In genomic region chr6:122801301-122801800, GRCm38 (mm10) we compare ENCODE assay signal across 8 mouse cellular contexts. TPM values are rescaled to one million over a fixed set of nuclear protein-coding genes. Genes with fewer than 3 reads are reported as not detected.
A peak's percentile ranks its signal among the peaks of the same experiment; 100 is the strongest.
DNase-seq lines count a peak whose midpoint lies in the region; ATAC-seq lines count a peak whose summit lies in the region.

TSS of gene Slc2a3 (minus strand) at chr6:122801640.

- H3K36me3 ChIP-seq in hindbrain, embryonic 15.5 days: no peaks in the 10 kb centered on the region
- H3K36me3 ChIP-seq in macrophage (ENCODE audit: inconsistent target): no peaks in the 10 kb centered on the region

- no peaks in the 10 kb centered on the region for H3K9me3 ChIP-seq in hindbrain, embryonic 15.5 days

- under 1% methylated on average over 42 of the region's 46 CpGs for WGBS in hindbrain, embryonic 15.5 days
- 1% methylated on average over 46 of the region's 46 CpGs for whole genome bisulfite sequencing in macrophage (ENCODE audit: missing documents)

- no peaks in the 10 kb centered on the region for H3K79me2 ChIP-seq in macrophage (ENCODE audit: inconsistent target)

- peak; percentile 79 for ATAC-seq in cerebellum, adult (ENCODE audit: insufficient number of reproducible peaks, low FRiP score, low TSS enrichment)
- ATAC-seq in hindbrain, embryonic 15.5 days (ENCODE audit: low FRiP score, low read depth): peak; percentile 77

- DNase-seq in cerebellum, postnatal 14 days: no peak
- peak; percentile 69 to 70 for DNase-seq in cerebellum, postnatal 36 days
- peak; percentile 60 for DNase-seq in gastrocnemius, adult 18-20 months (ENCODE audit: low spot score)
- peak; percentile 46 to 54 for DNase-seq in left cerebral cortex, adult 8-10 months (ENCODE audit: low spot score in 2 of 2)
- peak; percentile 55 for DNase-seq in right cerebral cortex, postnatal 4 days

- peak within 1 kb of the TSS; percentile 84 for H3K27ac ChIP-seq in hindbrain, embryonic 15.5 days (replicated peaks)
- H3K27ac ChIP-seq in macrophage: peak within 1 kb of the TSS; percentile 66

- peak within 1 kb of the TSS; percentile 81 for H3K9ac ChIP-seq in hindbrain, embryonic 15.5 days

- H3K4me1 ChIP-seq in hindbrain, embryonic 15.5 days (replicated peaks): peaks cover 11% of the 10 kb centered on the region

- peak within 1 kb of the TSS; percentile 71 for H3K4me3 ChIP-seq in hindbrain, embryonic 15.5 days
- H3K4me3 ChIP-seq in macrophage (ENCODE audit: inconsistent target): peak within 1 kb of the TSS; percentile 40

- H3K27me3 ChIP-seq in hindbrain, embryonic 15.5 days: peaks cover 12% of the 10 kb centered on the region

- peak within 1 kb of the TSS; percentile 92 for H3K4me2 ChIP-seq in hindbrain, embryonic 15.5 days

RNA-seq across cellular contexts. Expression of gene Slc2a3, which starts in this region (rescaled TPM):
- 1 to 10 TPM; 5.0 to 7.1 TPM for total RNA-seq in gastrocnemius, adult 18-20 months (2021)
- 43.4 and 44.5 TPM in 2 replicates for polyA plus RNA-seq in hindbrain, embryonic 15.5 days (2015; fragmentation: Nextera tagmentation; extraction: Ambion mirVana)
- 100 to 1,000 TPM in 3 of 4 experiments, 10 to 100 TPM in 1; 95.5 to 112 (median 107) TPM for total RNA-seq in left cerebral cortex, adult 8-10 months (2022)
- 1 to 10 TPM in 21 of 26 experiments, under 1 TPM in 5; 0.51 to 9.7 (median 4.3) TPM for total RNA-seq in macrophage (2018; cell fraction: chromatin; rRNA removed)
- total RNA-seq in macrophage (2018; cell fraction: cytosol; rRNA removed): 1 to 10 TPM; 2.2 to 7.4 (median 4.6) TPM
- 10 to 100 TPM in 2 of 26 experiments, 1 to 10 TPM in 24; 1.3 to 10.6 (median 3.9) TPM for total RNA-seq in macrophage (2018; cell fraction: nucleus; rRNA removed)
- polyA plus RNA-seq in macrophage (2018): 2.4 to 6.9 TPM (median 3.4 TPM) in 3 replicates

Comparison
In these comparisons a context has a peak if more than half of its experiments do, and no peak if none do; other contexts are left out.
1. RNA of gene Slc2a3 (total RNA-seq): 95.5 to 112 TPM in left cerebral cortex, adult 8-10 months; 5.0 to 7.1 TPM in gastrocnemius, adult 18-20 months; every median in the first group is over 10 times any median in the second.
2. DNase-seq: peak in cerebellum, postnatal 36 days (2 of 2), gastrocnemius, adult 18-20 months (single experiment), left cerebral cortex, adult 8-10 months (2 of 2) and right cerebral cortex, postnatal 4 days (single experiment); none in cerebellum, postnatal 14 days (0 of 2).